Mouse (Mus musculus) embryonic fibroblast, embryonic 13.5 days (primary cell): ENCODE results near the gene Gramd1b.

ENCODE experiments used
- CTCF ChIP-seq: IDR thresholded peaks from 2 replicates; pipeline ENCODE4 v1.5.1; 2011; ENCODE audit warnings: mild to moderate bottlenecking, control low read depth, low read length, moderate library complexity, borderline replicate concordance; ENCODE audit not compliant: insufficient read depth
- POLR2A ChIP-seq: IDR thresholded peaks from 2 replicates; pipeline ENCODE4 v1.6.1; 2011; ENCODE audit warnings: low read depth, mild to moderate bottlenecking, control low read depth, low read length, moderate library complexity

- no peak for TF ChIP-seq CTCF
- TF ChIP-seq POLR2A, result no peak
Observed at GRCm38 (mm10) chr9:40326260-40326915, 204.8 kb downstream of the Gramd1b start.
